Mouse (Mus musculus) MEL (cell line): ENCODE measurements around the gene Nudt14. TPM values are rescaled to one million over a fixed set of nuclear protein-coding genes. Genes with fewer than 3 reads are reported as not detected.
A peak's percentile ranks its signal among the peaks of the same experiment; 100 is the strongest.

Experiments used
- DNase-seq: peaks from one replicate; pipeline ENCODE4 v3.0.0; 2011; ENCODE audit warnings: low read depth, low spot score
- H3K27ac ChIP-seq: 2 replicates; pipeline ENCODE4 v1.5.1; 2012; ENCODE audit warnings: low read depth, mild to moderate bottlenecking, control low read depth, low read length, moderate library complexity; ENCODE audit not compliant: control insufficient read depth
- H3K27me3 ChIP-seq, 2 experiments: fragments of 150-350 bp in 1 of 2; sonication (generic) in 1 of 2; 2 replicates each; pipeline ENCODE4 v1.6.1; 2012; ENCODE audit warnings: low read length in 2 of 2, mild to moderate bottlenecking in 2 of 2, improper control_type of control experiment in 1 of 2, moderate library complexity in 1 of 2; ENCODE audit not compliant: insufficient read depth in 2 of 2, control insufficient read depth in 1 of 2
- H3K36me3 ChIP-seq, 2 experiments: 2 replicates each; pipeline ENCODE4 v1.6.1; 2012 to 2014; ENCODE audit warnings: low read length in 2 of 2, improper control_type of control experiment in 1 of 2, inconsistent platforms in 1 of 2, mild to moderate bottlenecking in 1 of 2; ENCODE audit not compliant: insufficient read depth in 2 of 2, control insufficient read depth in 1 of 2
- H3K4me1 ChIP-seq, 2 experiments: fragments of 150-350 bp in 1 of 2; sonication (generic) in 1 of 2; 2 replicates each; pipeline ENCODE4 v1.6.1; 2012; ENCODE audit warnings: low read length in 2 of 2, improper control_type of control experiment in 1 of 2, mild to moderate bottlenecking in 1 of 2; ENCODE audit not compliant: insufficient read depth in 2 of 2, control insufficient read depth in 1 of 2
- H3K4me3 ChIP-seq, 2 experiments: fragments of 150-350 bp in 1 of 2; sonication (generic) in 1 of 2; 2 replicates each; pipeline ENCODE4 v1.5.1; 2012; ENCODE audit warnings: low read depth in 2 of 2, low read length in 2 of 2, mild to moderate bottlenecking in 2 of 2, moderate library complexity in 2 of 2, control low read depth in 1 of 2, improper control_type of control experiment in 1 of 2; ENCODE audit not compliant: control insufficient read depth in 1 of 2, insufficient read depth in 1 of 2
- H3K79me2 ChIP-seq: 2 replicates; pipeline ENCODE4 v1.6.1; 2012; ENCODE audit warnings: mild to moderate bottlenecking, low read length, moderate library complexity; ENCODE audit not compliant: control insufficient read depth, poor library complexity, insufficient read depth
- H3K9ac ChIP-seq: 2 replicates; pipeline ENCODE4 v1.6.1; 2012; ENCODE audit warnings: low read depth, mild to moderate bottlenecking, control low read depth, low read length, moderate library complexity; ENCODE audit not compliant: control insufficient read depth, poor library complexity, severe bottlenecking
- H3K9me3 ChIP-seq: fragments of 150-350 bp; sonication (generic); replicated peaks from 2 replicates; pipeline ENCODE4 v1.6.1; 2012; ENCODE audit warnings: mild to moderate bottlenecking, low read length, improper control_type of control experiment, moderate library complexity; ENCODE audit not compliant: insufficient read depth
- BHLHE40 ChIP-seq: IDR thresholded peaks from 2 replicates; pipeline ENCODE4 v1.6.1; 2012; ENCODE audit warnings: low read depth, mild to moderate bottlenecking, inconsistent platforms, low read length, improper control_type of control experiment, borderline replicate concordance
- CHD1 ChIP-seq: IDR thresholded peaks from 2 replicates; pipeline ENCODE4 v1.6.1; 2012; ENCODE audit warnings: low read depth, mild to moderate bottlenecking, inconsistent platforms, low read length, improper control_type of control experiment
- CHD2 ChIP-seq: IDR thresholded peaks from 2 replicates; pipeline ENCODE4 v1.6.1; 2011; ENCODE audit warnings: low read length, improper control_type of control experiment
- ELF1 ChIP-seq: IDR thresholded peaks from 2 replicates; pipeline ENCODE4 v1.6.1; 2014; ENCODE audit warnings: low read depth, mild to moderate bottlenecking, inconsistent platforms, low read length, improper control_type of control experiment, moderate library complexity
- EP300 ChIP-seq, 2 experiments: IDR thresholded peaks; 2 replicates each; pipeline ENCODE4 v1.6.1; 2011; ENCODE audit warnings: improper control_type of control experiment in 2 of 2, low read length in 2 of 2, low read depth in 1 of 2, mild to moderate bottlenecking in 1 of 2
- GATA1 ChIP-seq: IDR thresholded peaks from 2 replicates; pipeline ENCODE4 v1.6.1; 2011; ENCODE audit warnings: low read depth, low read length, improper control_type of control experiment
- JUND ChIP-seq: IDR thresholded peaks from 2 replicates; pipeline ENCODE4 v1.6.1; 2011; ENCODE audit warnings: low read depth, mild to moderate bottlenecking, improper control_type of control experiment, low read length
- KAT2A ChIP-seq: conservative IDR thresholded peaks from 2 replicates; pipeline ENCODE4 v1.6.1; 2012; ENCODE audit warnings: low read depth, low read length, improper control_type of control experiment, inconsistent platforms
- MAFK ChIP-seq: IDR thresholded peaks from 2 replicates; pipeline ENCODE4 v1.6.1; 2011; ENCODE audit warnings: low read depth, mild to moderate bottlenecking, low read length, improper control_type of control experiment, borderline replicate concordance
- MAX ChIP-seq: IDR thresholded peaks from 2 replicates; pipeline ENCODE4 v1.6.1; 2011; ENCODE audit warnings: low read length, improper control_type of control experiment
- MEF2A ChIP-seq: IDR thresholded peaks from 2 replicates; pipeline ENCODE4 v1.6.1; 2014; ENCODE audit warnings: low read depth, mild to moderate bottlenecking, inconsistent platforms, low read length, improper control_type of control experiment; ENCODE audit not compliant: poor library complexity, insufficient replicate concordance, severe bottlenecking; ENCODE audit errors: extremely low read depth
- MXI1 ChIP-seq: IDR thresholded peaks from 2 replicates; pipeline ENCODE4 v1.6.1; 2011; ENCODE audit warnings: mild to moderate bottlenecking, low read depth, low read length, improper control_type of control experiment
- MYB ChIP-seq: IDR thresholded peaks from 2 replicates; pipeline ENCODE4 v1.6.1; 2011; ENCODE audit warnings: mild to moderate bottlenecking, low read depth, low read length, improper control_type of control experiment
- MYC ChIP-seq: IDR thresholded peaks from 2 replicates; pipeline ENCODE4 v1.6.1; 2011; ENCODE audit warnings: low read depth, mild to moderate bottlenecking, low read length, improper control_type of control experiment, moderate library complexity
- NELFE ChIP-seq: IDR thresholded peaks from 2 replicates; pipeline ENCODE4 v1.6.1; 2011; ENCODE audit warnings: low read depth, low read length, improper control_type of control experiment
- NRF1 ChIP-seq: IDR thresholded peaks from 2 replicates; pipeline ENCODE4 v1.6.1; 2014; ENCODE audit warnings: low read depth, mild to moderate bottlenecking, inconsistent platforms, low read length, improper control_type of control experiment, moderate library complexity; ENCODE audit not compliant: poor library complexity, insufficient read depth, severe bottlenecking
- POLR2A ChIP-seq, 2 experiments: IDR thresholded peaks; 2 replicates each; pipeline ENCODE4 v1.6.1; 2011 to 2012; ENCODE audit warnings: low read length in 2 of 2, mild to moderate bottlenecking in 2 of 2, control low read depth in 1 of 2, improper control_type of control experiment in 1 of 2, low read depth in 1 of 2, moderate library complexity in 1 of 2; ENCODE audit not compliant: control insufficient read depth in 1 of 2, insufficient read depth in 1 of 2, poor library complexity in 1 of 2
- POLR2AphosphoS2 ChIP-seq: IDR thresholded peaks from 2 replicates; pipeline ENCODE4 v1.6.1; 2011; ENCODE audit warnings: low read length, improper control_type of control experiment
- POLR2AphosphoS5 ChIP-seq: IDR thresholded peaks from 2 replicates; pipeline ENCODE4 v1.6.1; 2012; ENCODE audit warnings: low read depth, borderline replicate concordance, mild to moderate bottlenecking, inconsistent platforms, low read length, moderate library complexity, mixed read lengths
- RAD21 ChIP-seq: IDR thresholded peaks from 2 replicates; pipeline ENCODE4 v1.6.1; 2011; ENCODE audit warnings: mild to moderate bottlenecking, low read depth, low read length, improper control_type of control experiment
- RCOR1 ChIP-seq: IDR thresholded peaks from 2 replicates; pipeline ENCODE4 v1.6.1; 2012; ENCODE audit warnings: low read depth, mild to moderate bottlenecking, inconsistent platforms, low read length, improper control_type of control experiment
- SIN3A ChIP-seq: IDR thresholded peaks from 2 replicates; pipeline ENCODE4 v1.6.1; 2012; ENCODE audit warnings: low read length, improper control_type of control experiment, inconsistent platforms
- TAL1 ChIP-seq: IDR thresholded peaks from 2 replicates; pipeline ENCODE4 v1.6.1; 2012; ENCODE audit warnings: mild to moderate bottlenecking, inconsistent platforms, low read length, moderate library complexity, mixed read lengths
- TCF12 ChIP-seq: IDR thresholded peaks from 2 replicates; pipeline ENCODE4 v1.6.1; 2014; ENCODE audit warnings: low read depth, mild to moderate bottlenecking, inconsistent platforms, low read length, improper control_type of control experiment, moderate library complexity
- USF1 ChIP-seq: IDR thresholded peaks from 2 replicates; pipeline ENCODE4 v1.6.1; 2014; ENCODE audit warnings: low read depth, mild to moderate bottlenecking, inconsistent platforms, low read length, improper control_type of control experiment, moderate library complexity
- USF2 ChIP-seq, 2 experiments: IDR thresholded peaks; 2 replicates each; pipeline ENCODE4 v1.6.1; 2011 to 2012; ENCODE audit warnings: improper control_type of control experiment in 2 of 2, low read length in 2 of 2, borderline replicate concordance in 1 of 2, inconsistent platforms in 1 of 2, low read depth in 1 of 2, mild to moderate bottlenecking in 1 of 2; ENCODE audit not compliant: insufficient read depth in 1 of 2
- ZC3H11A ChIP-seq: IDR thresholded peaks from 2 replicates; pipeline ENCODE4 v1.6.1; 2012; ENCODE audit warnings: low read depth, mild to moderate bottlenecking, inconsistent platforms, low read length, improper control_type of control experiment
- ZKSCAN1 ChIP-seq: IDR thresholded peaks from 2 replicates; pipeline ENCODE4 v1.6.1; 2012; ENCODE audit warnings: low read depth, mild to moderate bottlenecking, inconsistent platforms, low read length, improper control_type of control experiment, moderate library complexity
- ZMIZ1 ChIP-seq: IDR thresholded peaks from 2 replicates; pipeline ENCODE4 v1.6.1; 2012; ENCODE audit warnings: low read depth, mild to moderate bottlenecking, inconsistent platforms, low read length, improper control_type of control experiment, moderate library complexity
- polyA plus RNA-seq, 2 experiments: library from polyadenylated mRNA; stranded (reverse) in 1 of 2; unstranded in 1 of 2; fragments of >175 nt in 1 of 2; fragments of >200 nt in 1 of 2; gene quantifications; 2 replicates each; pipeline versions ENCODE4 v1.2.1 to v1.2.4; 2012; ENCODE audit warnings: low replicate concordance in 2 of 2, low read depth in 1 of 2; ENCODE audit not compliant: insufficient read length in 2 of 2, insufficient read depth in 1 of 2, missing spikeins in 1 of 2
- total RNA-seq: library from RNA; depleted of rRNA; stranded (reverse); fragments of 300-350 nt; gene quantifications from 2 replicates; pipeline ENCODE4 v1.2.3, GENCODE M21; 2012

The Nudt14 gene
- total and polyA plus RNA-seq, 3 experiments: 19.0 to 61.0 TPM; not detected in 1

DNA sequence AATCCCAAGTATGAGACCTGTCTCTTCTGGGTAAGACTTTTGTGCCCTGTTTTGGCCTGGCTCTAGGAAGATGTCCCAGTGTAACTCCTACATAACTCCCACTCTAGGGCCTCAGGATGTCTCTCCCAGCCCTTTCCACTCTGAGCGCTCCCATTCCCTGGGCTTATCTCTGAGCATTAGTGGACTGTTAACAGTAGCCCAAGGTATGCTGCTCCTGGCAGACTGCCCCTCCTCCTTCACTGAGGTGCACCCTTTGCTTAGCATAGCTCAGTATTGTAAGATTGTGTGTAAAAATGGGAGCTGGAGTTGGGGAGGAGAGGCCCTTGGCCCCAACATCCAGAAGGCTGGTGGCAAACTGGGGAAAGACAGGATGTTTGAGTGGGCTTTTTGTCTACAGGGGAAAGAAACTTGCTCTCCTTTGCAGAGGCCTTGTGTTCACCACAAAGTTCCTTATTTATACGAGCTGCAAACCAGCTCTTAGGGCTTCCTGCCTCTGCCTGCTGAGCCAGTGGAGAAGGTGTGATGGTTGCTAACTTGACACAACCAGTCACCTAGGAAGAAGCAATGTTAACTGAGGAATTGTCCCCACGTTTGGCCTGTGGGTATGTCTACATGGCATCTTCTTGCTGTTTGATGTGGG lies 11.1 kb upstream of the Nudt14 start:
- Histone ChIP-seq H3K9me3 (no peaks in the 10 kb centered on the region), H3K27me3 (no peaks in the 10 kb centered on the region)
- TF ChIP-seq MEF2A (no peak), MXI1 (0 out of 2 replicates have a peak, but pooled peaks have one; percentile 18), MAFK (no peak), ELF1 (peak; percentile 29; the same call in 1 of the 2 replicates), RAD21 (no peak), NELFE (0 out of 2 replicates have a peak, but pooled peaks have one; percentile 25), POLR2AphosphoS2 (peak; percentile 73), EP300 (IDR thresholded peaks at IDR 0.05; ENCODE audit: low read depth in 1 of 2, low read length in 2 of 2) (peak; percentile 38 to 39; a peak in 2 of 4 replicates), USF1 (no peak), POLR2AphosphoS5 (0 out of 2 replicates have a peak, but pooled peaks have one; percentile 5), ZKSCAN1 (peak; percentile 50; the same call in 1 of the 2 replicates), GATA1 (peak; percentile 50; the same call in 1 of the 2 replicates), SIN3A (peak; percentile 41; the same call in 1 of the 2 replicates), KAT2A (no peak), TCF12 (0 out of 2 replicates have a peak, but pooled peaks have one; percentile 16), MYC (no peak), POLR2A (IDR thresholded peaks at IDR 0.05; ENCODE audit: control insufficient read depth in 1 of 2, insufficient read depth in 1 of 2, low read depth in 1 of 2, low read length in 2 of 2, poor library complexity in 1 of 2) (0 out of 4 replicates have a peak, but pooled peaks of 1 of the 2 experiments have one; percentile 42), JUND (no peak), MYB (peak; percentile 58; the same call in 1 of the 2 replicates), BHLHE40 (0 out of 2 replicates have a peak, but pooled peaks have one; percentile 4), RCOR1 (peak; percentile 37; the same call in 1 of the 2 replicates), USF2 (IDR thresholded peaks at IDR 0.05; ENCODE audit: borderline replicate concordance in 1 of 2, insufficient read depth in 1 of 2, low read depth in 1 of 2, low read length in 2 of 2) (no peak), CHD2 (no peak; the same call in 1 of the 2 replicates), MAX (0 out of 2 replicates have a peak, but pooled peaks have one; percentile 27), NRF1 (no peak), ZC3H11A (no peak), TAL1 (no peak), CHD1 (no peak), ZMIZ1 (no peak)

More for the DNA sequence above, 11.1 kb upstream of the Nudt14 start:
- H3K27ac ChIP-seq: no peak overlapping the region
- no peak overlapping the region for H3K4me3 ChIP-seq
- H3K9ac ChIP-seq: no peak overlapping the region
- peak; percentile 73 for DNase-seq
- H3K4me1 ChIP-seq: peaks cover 14 to 30% of the 10 kb centered on the region in 2 experiments
- H3K79me2 ChIP-seq: no peaks in the 10 kb centered on the region; the same call in 1 of the 2 replicates
- peaks cover 0 to 18% of the 10 kb centered on the region in 2 experiments; a peak in 2 of 4 replicates for H3K36me3 ChIP-seq
